Mouse (Mus musculus): ENCODE measurements around the gene Tnxb. TPM values are rescaled to one million over a fixed set of nuclear protein-coding genes. Genes with fewer than 3 reads are reported as not detected.

Gene Tnxb
- total RNA-seq, 2 experiments from 2014 or later: 1.5 to 1.8 TPM

DNA sequence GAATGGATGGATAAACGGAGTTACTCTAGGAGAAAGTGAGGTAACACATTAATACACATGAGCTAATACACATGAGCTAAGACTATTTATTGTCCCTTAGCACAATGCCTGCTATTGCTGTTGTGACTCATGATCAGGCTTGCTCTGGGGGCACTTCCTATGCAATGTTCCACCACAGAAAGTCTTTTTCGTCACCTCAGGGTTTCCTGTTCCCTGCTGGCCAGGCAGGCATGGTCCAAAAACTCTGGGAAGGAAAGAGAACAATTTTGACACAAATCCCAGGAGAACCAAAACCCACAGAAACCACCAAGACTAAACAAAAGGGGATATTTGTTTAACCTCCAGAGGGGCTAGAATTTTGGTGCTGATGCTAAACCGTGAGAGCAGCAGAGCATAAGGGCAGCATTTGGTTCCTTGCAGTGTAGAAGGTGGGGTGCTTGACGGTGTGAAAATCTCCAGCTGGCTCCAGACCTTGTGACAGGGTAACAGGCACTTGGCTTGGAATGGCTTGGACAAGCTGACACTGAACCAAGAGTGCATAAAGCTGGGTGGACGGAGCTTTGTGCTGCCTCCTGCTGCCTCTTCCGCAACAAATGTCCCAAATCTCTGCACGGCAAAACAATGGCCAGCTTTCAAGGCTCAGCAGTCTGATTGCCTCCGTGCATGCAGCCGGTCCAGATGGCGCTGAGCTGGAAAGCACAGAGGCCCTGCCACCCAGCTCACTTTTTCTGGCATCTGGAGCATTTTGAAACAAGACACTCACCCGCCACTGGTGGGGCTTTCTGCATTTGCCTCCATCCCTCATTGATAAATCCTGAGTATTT, 29.3 kb upstream of the Tnxb start:
- intact Hi-C loops (cut with DNase I): no loop called here
- peak in 1 of 2 experiments; percentile 58 for DNase-seq (ENCODE audit: low spot score in 2 of 2)

DNA sequence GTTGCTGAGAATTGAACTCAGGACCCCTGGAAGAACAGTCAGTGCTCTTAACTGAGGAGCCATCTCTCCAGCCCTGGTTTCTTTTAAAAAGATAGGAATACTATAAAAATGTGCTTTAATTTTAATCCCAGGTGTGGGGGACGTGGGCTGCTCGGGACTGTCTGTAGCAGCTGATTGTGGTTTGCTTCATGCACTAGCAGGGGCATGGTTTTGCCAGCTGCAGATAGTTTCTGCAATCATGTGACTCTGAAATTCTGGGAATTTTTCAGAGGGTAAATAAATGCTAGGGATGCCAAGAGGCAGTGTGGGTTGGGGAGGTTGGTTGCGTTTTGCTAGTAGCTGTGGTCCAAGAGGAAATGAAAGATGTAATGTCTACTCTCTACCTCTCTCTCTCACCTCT, 28.4 kb upstream of the Tnxb start:
- no peak for DNase-seq (ENCODE audit: low spot score in 2 of 2)
- intact Hi-C loops (cut with DNase I): no loop called here

DNA sequence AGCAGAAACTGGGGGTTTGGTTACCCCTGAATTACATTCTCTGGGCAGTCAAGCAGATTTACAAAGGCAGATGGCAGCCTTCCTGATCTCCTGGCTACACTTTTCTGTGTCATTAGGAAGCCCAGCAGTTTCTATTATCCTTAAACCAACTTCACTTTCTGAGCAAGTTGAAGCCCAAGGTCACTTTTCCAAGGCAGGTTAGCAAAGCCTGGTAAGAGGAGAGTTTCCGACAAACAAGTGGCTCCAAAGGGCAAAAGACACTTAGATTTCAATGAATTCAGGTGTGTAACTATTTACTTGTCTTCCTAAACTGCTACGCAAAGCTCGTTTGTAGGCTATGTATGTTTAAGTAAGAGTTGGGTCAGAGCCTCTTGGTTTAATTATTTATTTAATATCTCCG, 27.0 kb upstream of the Tnxb start:
- intact Hi-C loops (cut with DNase I): no loop called here
- no peak for DNase-seq (ENCODE audit: low spot score in 2 of 2)

- intact Hi-C loops (cut with DNase I): no loop called here
- DNase-seq (ENCODE audit: low spot score in 2 of 2): no peak
These were observed 26.4 kb upstream of the Tnxb start for GRCm38 (mm10) chr17:34643944-34644343.

GRCm38 (mm10) chr17:34644608-34645007, 25.7 kb upstream of the Tnxb start, which contains the start of gene Fkbpl:
Fkbpl (plus strand) TSS chr17:34644764.
- intact Hi-C loops (cut with DNase I): no loop called here
- peak; percentile 98 for DNase-seq (ENCODE audit: low spot score in 2 of 2)

DNA sequence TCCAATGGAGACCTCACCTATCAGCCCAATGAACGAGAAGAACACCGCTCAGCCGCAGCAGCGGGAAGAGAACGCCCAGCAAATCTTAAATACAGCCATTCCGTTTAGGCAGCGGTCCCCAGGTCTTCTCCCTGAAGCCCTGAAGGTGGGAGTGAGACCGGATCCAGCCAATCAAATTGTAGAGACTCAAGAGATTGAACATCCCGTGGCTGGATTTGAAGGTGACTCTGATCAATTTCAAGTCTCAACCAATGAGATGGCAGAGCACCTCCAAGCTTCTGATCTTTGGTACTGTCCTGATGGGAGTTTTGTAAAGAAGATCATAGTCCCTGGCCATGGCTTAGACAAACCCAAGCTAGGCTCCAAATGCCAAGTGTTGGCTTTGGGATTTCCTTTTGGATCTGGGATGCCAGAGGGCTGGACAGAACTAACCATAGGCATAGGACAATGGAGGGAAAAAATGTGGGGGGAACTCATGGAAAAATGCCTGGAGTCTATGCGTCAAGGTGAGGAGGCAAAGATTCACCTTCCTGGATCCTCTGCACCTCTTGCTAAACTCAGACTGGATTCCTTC, 25.0 kb upstream of the Tnxb start:
- DNase-seq (ENCODE audit: low spot score in 2 of 2): no peak
- intact Hi-C loops (cut with DNase I): no loop called here

- intact Hi-C loops (cut with DNase I): no loop called here
- no peak for DNase-seq (ENCODE audit: low spot score in 2 of 2)
These were observed 24.4 kb upstream of the Tnxb start for GRCm38 (mm10) chr17:34645831-34646511.

GRCm38 (mm10) chr17:34646906-34647787, 23.2 kb upstream of the Tnxb start, which contains the start of gene Atf6b:
Atf6b (plus strand) TSS chr17:34647146.
- intact Hi-C loops (cut with DNase I): no loop called here

GRCm38 (mm10) chr17:34648141-34648890, 22.0 kb upstream of the Tnxb start:
- intact Hi-C loops (cut with DNase I): no loop called here
- DNase-seq (ENCODE audit: low spot score in 2 of 2): no peak

More at GRCm38 (mm10) chr17:34646906-34647787, 23.2 kb upstream of the Tnxb start, which contains the start of gene Atf6b:
- peak; percentile 98 to 99 for DNase-seq (ENCODE audit: low spot score in 2 of 2)

DNA sequence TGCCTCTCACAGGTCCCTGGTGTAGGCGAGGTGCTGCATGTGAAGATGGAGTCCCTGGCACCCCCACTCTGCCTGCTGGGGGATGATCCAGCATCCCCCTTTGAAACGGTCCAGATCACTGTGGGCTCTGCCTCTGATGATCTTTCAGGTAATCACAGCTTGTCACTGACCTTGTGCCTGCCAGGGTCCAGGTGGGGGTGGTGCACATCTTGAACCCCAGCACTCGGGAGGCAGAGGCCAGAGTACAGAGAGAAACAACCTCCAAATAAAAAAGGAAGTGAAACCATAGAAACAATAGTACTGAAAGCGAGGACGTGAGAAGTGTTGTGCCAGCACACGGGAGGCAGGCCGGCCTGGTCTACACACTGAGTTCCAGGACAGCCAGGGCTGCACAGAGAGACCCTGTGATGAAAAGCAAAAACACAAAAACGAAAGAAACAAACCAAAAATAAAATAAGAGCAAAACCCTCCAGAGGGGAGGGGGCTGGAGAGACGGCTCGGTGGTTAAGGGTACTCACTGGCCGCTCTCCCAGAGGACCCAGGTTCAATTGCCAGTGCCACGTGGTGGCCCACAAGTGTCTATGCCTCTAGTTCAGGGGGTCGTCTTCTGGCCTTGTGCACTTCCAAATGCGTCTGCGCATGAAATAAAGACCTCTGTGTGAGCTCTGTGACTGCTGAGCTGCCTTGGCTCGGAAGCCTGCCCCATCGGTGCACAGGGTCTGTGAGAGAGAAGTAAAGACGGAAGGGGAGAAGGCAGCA, 21.1 kb upstream of the Tnxb start:
- intact Hi-C loops (cut with DNase I): no loop called here
- DNase-seq (ENCODE audit: low spot score in 2 of 2): no peak

DNA sequence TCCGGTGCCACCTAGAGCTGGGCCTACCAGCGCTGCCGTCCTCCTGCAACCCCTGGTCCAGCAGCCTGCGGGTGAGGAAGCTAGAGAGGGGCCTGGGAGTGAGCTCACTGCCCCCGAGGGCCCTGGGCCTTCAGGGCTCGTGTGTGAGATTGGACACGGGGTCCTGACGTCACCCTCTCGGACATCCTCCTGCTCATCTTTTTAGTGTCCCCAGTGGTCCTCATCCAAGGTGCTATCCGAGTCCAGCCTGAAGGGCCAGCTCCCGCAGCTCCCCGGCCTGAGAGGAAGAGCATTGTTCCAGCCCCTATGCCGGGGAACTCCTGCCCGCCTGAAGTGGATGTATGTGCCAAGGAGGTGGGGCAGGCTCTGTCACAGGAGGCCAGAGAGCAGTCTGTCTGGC, 19.6 kb upstream of the Tnxb start:
- intact Hi-C loops (cut with DNase I): loop anchor here (5.0 to 10.0 kb wide), 3 partner anchors 62 to 187 kb away; partner anchors contain the start of genes Cyp21a1, Dxo and Stk19
- DNase-seq (ENCODE audit: low spot score in 2 of 2): no peak

DNA sequence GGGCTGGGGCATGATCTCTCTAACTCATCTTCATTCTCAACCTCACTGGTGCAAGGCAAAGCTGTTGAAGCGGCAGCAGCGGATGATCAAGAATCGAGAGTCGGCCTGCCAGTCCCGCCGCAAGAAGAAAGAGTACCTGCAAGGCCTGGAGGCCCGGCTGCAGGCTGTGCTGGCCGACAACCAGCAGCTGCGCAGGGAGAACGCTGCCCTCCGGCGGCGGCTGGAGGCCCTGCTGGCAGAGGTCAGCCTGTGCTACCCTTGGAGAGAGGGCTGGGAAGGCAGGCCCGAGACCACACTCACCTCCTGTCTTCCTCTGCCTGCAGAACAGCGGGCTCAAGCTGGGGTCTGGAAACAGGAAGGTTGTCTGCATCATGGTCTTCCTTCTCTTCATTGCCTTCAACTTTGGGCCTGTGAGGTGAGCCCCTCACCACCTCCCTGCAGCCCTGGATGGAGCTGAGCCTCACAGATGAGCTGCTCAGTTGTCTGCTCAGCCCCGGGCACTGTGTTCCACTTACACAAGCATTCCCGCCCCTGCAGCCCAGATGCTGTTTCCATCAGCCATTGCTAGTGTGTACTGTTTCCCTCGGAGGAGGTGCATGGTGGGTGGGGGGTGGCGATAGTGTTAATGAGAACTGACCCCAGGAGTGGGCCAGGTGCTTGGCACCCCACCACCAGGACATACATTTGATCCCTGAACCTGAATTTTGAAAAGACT, 18.7 kb upstream of the Tnxb start:
- DNase-seq (ENCODE audit: low spot score in 2 of 2): no peak
- intact Hi-C loops (cut with DNase I): loop anchor here (5.0 to 10.0 kb wide), 3 partner anchors 61 to 186 kb away; partner anchors contain the start of genes Cyp21a1, Dxo and Stk19

GRCm38 (mm10) chr17:34652546-34652945, 17.8 kb upstream of the Tnxb start:
- DNase-seq (ENCODE audit: low spot score in 2 of 2): no peak
- intact Hi-C loops (cut with DNase I): loop anchor here (5.0 to 10.0 kb wide), 3 partner anchors 60 to 185 kb away; partner anchors contain the start of genes Cyp21a1, Dxo and Stk19

GRCm38 (mm10) chr17:34652985-34653384, 17.4 kb upstream of the Tnxb start:
- intact Hi-C loops (cut with DNase I): loop anchor here (5.0 to 10.0 kb wide), 3 partner anchors 59 to 184 kb away; partner anchors contain the start of genes Cyp21a1, Dxo and Stk19
- no peak for DNase-seq (ENCODE audit: low spot score in 2 of 2)

GRCm38 (mm10) chr17:34653746-34654285, 16.5 kb upstream of the Tnxb start:
- peak in 1 of 2 experiments; percentile 66 for DNase-seq (ENCODE audit: low spot score in 2 of 2)
- intact Hi-C loops (cut with DNase I): loop anchor here (5.0 to 10.0 kb wide), 3 partner anchors 58 to 183 kb away; partner anchors contain the start of genes Cyp21a1, Dxo and Stk19

GRCm38 (mm10) chr17:34654392-34654791, 15.9 kb upstream of the Tnxb start:
- DNase-seq (ENCODE audit: low spot score in 2 of 2): no peak
- intact Hi-C loops (cut with DNase I): loop anchor here (5.0 to 10.0 kb wide), 3 partner anchors 58 to 183 kb away; partner anchors contain the start of genes Cyp21a1, Dxo and Stk19

Measured in left cerebral cortex, postnatal 14 days (tissue).